Mouse (Mus musculus) heart, adult 11 months (tissue): Measurements from ENCODE around the gene Fez1.
A peak's percentile ranks its signal among the peaks of the same experiment; 100 is the strongest.

ENCODE experiments used
- DNase-seq: peaks from one replicate; pipeline ENCODE4 v3.0.0; 2022

The Fez1 gene

DNA sequence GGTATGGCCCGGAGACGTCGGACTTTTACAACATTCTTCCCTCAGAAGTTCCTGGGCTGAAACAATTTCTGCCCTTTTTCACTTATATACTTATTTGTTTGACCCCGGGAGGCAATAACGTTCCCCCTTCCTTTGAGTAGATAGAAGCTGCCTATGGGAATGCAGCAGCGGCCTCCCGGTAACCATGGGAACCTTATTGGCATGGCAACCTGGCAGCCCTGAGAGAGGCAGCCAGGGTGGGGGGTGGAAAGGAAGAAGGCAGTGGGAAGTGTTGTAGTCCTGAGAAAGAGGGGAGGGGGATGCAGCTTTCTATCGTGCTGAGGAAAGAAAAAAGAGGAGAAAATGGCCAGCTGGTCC is at the start of gene Fez1:
Gene Fez1 (plus strand): TSS at position 221 of the 357 bp plus-strand sequence.
- DNase-seq = no peak

DNA sequence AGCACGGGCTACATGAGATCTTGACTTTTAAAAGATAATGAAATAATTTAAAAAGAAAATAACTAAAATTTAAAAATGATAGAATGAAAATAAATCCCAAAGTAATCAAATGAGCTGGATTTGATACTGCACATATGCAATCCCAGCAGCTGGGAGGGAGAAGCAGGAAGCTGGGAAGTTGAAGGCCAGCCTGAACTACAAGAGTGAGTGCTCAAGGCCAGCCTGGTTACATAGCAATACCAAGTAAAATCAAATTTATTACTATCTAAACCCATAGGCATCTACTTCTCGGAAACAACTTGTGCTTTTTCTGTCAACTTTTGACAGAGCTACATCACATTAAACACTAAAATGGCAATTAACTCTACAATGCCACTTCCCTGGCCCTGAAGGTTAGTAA is 37.7 kb upstream of the Fez1 start:
- DNase-seq = peak; percentile 22

DNA sequence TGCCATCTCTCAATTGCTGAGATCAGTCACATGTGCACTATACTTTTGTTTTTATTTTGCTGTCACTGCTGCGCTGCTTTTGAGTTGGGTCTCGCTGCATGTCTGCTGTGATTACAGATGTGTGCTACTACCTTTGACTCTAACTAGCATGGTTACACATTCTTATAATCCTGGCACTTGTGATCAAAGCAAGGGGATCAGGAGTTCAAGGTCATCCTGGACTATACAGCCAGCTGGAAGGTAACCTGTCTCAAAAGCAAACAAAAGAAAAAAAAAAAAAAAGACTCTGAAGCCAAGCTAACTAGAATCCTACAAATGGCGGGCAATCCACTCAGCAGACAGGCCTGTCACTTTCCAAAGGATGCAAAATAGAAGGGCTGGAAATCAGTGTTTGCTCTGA is 29.5 kb upstream of the Fez1 start:
- peak; percentile 61 for DNase-seq

DNA sequence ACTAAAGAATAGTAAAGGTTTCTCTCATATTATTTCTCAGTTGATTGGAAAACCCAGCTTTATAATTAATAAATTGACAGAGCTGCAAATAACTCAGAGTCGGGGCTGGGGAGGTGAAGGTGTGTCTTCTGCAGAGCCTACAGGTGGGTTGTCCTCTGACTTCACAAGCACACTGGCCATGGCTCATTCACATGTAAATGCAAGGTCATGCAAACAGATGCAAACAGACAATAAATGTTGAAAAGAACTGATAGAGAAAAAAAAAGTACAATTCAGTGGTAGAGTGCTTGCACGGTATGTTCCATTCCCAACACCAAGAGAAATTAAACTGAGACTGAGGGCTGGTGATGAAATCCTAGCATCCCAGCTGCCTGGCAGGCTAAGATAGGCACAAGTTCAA is 27.2 kb upstream of the Fez1 start:
- DNase-seq = peak; percentile 49

DNA sequence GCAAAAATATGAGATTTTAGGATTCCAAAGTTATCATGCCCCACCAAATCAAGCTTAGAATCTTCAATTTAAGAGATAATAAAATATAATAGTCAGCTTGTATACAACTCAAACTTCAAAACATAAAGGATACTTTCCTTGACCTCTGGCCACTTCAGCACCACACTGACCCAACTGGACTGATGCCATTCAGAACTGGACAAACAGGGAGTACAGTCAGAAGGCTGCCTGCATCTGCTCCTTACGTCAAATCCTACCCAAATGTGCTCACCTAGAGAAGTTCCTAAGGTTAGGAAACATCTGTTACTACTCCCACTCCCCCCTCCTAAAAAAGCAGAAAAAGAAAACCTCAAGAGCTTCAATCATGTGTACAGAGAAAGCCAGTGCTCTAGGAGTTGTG is 26.1 kb upstream of the Fez1 start:
- DNase-seq = peak; percentile 55

DNA sequence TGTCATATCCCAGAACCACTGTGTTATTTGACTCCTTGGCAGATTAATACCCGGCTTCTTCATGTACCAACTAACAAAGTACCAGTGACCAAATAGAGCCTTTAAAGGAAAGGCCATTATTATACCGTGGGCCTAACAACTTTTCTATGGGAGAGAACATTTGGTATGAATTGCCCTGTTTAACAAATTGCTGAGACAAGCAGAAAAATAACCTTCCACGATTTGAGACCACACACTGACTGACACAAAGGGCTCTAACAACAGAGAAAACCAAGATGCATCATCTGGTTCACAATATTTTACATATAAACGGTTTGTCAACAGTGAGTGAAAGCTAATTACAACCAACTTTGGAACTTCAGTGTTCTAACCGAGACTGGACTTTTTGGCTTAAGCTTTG is 25.4 kb upstream of the Fez1 start:
- no peak for DNase-seq

DNA sequence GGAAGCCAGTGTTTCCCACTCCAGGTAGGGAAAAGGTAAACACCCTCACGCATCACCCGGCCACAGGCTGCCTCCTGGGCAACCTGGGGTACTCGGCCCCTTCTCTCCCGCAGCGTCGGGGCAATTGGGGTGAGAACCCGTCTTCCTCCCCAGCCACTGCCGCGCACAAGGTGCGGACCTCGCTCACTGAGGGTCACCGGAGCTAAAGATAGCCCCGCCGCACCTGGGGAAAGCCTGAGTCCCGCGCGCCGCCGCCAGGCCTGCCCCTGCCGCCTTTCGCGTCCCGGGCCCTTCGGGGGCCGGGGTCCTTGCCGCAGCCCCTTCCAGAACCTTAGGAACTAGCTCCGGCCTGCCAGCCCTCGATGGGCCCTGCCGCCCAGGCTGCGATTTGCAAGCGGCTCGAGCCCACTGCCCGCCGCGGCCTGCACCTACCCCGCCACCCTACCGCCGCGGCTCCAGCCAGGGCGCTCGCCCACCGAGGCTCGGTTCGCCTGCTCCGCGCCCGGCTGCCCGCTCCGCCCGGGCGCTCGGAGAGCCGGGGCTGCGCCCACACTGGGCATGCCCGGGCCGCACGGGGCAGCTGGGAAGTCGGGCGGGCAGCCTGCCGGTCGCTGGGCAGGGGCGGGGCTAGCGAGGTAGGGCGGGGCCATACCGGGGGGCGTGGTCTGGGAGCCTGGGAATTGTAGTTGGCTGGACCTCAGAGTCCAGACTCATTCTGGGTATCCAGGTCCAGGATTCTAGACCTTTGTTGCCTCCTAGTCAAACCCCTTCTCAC is 24.7 kb upstream of the Fez1 start, which contains the start of gene Ei24:
Gene Ei24 (minus strand): TSS at position 613 of the 775 bp plus-strand sequence.
- DNase-seq = peak; percentile 99

DNA sequence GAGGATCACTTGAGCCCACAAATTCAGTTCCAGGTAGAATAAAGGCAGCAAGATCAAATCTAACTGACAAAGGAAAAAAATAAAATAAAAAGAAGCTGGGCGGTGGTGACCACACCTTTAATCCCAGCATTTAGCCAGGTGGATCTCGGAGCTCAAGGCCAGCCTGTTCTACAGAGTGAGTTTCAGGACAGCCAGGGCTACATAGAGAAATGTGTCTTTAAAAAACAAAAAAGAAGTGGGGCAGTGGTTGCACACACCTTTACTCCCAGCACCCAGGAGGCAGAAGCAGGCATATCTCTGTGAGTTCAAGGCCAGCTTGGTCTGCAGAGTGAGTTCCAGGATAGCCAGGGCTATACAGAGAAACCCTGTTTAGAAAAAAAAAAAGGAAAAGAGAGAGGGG is 19.7 kb upstream of the Fez1 start:
- DNase-seq = peak; percentile 55

DNA sequence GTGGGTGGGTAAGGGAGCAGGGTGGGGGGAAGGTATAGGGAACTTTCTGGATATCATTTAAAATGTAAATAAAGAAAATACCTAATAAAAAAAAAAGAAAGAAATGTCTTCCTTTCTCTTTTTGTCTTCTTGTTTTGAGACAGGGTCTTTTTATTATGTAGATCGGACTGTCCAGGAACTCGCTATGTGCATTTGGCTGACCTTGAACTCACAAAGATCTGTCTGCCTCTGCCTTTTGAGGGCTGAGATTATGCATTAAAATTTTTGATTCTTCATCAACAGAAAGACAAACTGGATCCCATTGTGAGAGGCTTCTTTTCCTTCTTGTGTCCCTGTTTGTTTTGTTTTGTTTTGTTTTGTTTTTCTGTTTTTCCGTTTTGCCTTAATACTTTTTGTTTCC is 18.7 kb upstream of the Fez1 start:
- DNase-seq = no peak

DNA sequence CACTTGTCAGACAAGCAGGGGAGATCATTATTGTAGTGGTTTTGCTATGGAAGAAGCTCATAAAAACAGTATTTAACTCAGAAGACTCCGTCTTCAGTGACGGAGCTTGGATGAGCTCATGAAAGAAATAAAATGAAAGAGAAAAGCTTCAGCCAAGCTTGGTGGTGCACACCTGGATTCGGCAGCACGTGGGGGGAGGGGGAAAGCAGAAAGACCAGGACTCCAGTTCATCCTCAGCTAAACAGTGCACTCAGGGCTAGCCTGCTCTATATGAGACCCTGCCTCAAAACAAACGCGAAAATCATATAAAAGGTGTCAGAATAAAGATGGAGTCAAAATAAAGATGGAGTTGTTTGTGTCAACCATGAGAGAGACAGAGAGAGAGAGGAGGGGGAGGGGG is 18.3 kb upstream of the Fez1 start:
- DNase-seq = no peak

DNA sequence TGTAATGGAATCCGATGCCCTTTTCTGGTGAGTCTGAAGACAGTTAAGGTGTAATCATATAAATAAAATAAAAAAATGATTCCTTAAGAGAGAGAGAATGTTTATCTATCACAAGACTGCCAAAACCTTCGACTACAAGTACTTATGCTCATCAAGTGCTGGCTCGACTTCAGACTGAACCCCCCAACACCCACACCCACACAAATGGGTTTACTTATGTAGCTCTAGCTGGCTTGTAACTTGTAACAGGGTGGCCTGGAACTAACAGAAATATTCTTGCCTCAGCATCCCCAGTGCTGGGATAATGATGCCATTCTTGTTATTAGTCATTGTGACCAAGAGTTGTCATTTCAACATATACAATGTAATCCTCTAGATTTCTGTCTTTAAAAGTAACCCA is 17.7 kb upstream of the Fez1 start:
- DNase-seq = peak; percentile 69

DNA sequence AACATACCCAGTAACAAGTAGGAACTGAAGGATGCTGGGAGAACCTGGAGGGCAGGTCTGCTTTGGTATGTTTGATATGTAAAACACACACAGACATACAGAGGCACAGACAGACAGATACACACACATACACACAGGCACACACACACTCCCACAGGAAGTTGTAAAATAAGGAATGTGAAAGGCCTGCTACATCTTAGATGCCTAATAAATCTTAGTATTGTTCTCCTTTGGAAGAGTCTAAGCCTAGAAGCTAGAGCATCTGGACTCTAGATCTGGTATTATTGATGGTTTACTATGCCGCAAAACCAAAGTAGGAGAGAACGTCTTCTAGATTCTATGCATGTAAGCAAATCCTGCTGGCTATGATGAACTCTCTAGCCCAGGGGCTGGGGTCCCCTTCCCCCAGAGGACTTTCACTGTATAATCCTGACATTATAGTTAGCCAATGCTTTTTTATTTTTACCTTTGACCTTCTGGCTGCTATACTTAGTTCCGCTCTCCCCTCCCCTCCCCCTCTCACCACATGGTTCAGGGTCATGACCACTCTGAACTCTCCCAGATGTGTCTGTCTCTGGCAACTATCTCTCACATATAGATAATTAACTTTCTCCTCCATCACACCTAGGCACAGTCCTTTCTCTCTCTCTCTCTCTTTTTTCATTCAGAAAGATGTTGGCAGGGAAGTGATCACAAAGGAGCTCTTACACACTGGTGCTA is 16.2 kb upstream of the Fez1 start:
- DNase-seq = peak; percentile 78

DNA sequence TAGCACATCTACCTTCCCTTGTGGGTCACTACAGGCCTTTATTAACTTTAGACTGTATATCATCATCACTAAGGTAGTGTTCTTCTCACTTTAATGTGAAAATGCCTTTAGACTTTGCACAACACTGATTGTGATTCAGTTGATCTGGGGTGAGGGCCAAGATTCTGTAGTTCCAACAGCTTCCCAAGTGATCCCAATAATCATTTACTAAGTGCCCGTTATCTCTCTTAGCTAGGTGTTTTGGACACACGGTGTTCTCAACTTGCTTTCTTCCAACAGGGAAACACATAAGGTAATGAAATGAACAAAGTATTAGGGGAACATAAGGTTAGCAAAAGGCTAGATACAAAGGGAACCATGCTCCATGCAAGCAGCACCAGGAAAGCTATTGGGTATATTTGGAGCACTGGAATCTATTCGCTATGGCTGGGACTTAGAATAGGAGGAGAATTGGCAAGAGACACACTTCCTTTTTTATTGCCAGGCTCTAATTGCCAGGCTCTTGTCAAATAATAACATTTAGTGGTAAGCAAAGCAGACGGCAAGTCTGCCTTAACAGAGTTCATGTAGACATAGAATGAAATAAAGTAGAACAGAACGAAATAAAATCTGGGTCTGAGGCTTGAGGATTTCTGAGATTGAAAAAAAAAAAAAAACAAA is 13.4 kb upstream of the Fez1 start:
- DNase-seq = no peak

DNA sequence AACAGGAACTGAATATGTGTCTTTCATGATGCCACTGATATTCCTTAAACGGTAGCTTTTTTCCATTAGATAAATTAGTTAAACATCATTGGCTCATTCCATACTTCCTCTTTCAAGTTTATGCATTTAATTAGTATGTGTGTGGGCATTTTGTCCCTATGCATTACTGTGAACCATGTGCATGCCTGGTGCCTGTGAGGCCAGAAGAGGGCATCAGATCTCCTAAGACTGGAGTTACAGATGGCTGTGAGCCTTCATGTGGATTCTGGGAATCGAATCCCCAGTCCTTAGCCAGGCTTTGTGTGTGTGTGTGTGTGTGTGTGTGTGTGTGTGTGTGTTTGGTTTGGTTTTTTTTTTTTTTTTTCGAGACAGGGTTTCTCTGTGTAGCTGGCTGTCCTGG is 7.2 kb upstream of the Fez1 start:
- DNase-seq = no peak

DNA sequence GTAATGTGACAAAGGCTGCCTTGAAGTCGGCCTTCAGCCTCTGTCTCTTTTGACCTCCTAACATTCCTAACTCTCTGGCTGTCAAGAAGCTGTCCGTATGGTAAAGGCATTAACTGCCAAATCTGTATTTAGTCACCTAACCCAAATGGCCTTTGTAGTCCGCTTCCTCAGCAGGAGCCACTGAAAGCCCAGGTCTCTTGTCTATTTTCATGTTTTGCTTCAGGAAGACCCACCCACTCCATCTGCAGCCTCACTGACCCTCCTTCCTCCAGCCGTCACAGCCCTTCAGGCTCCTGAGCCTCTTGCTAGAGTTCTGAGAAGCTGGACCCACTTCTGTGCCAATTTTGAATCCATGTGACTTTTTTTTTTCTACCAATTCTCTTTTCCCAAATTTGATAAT is 2.8 kb upstream of the Fez1 start:
- peak; percentile 90 for DNase-seq

DNA sequence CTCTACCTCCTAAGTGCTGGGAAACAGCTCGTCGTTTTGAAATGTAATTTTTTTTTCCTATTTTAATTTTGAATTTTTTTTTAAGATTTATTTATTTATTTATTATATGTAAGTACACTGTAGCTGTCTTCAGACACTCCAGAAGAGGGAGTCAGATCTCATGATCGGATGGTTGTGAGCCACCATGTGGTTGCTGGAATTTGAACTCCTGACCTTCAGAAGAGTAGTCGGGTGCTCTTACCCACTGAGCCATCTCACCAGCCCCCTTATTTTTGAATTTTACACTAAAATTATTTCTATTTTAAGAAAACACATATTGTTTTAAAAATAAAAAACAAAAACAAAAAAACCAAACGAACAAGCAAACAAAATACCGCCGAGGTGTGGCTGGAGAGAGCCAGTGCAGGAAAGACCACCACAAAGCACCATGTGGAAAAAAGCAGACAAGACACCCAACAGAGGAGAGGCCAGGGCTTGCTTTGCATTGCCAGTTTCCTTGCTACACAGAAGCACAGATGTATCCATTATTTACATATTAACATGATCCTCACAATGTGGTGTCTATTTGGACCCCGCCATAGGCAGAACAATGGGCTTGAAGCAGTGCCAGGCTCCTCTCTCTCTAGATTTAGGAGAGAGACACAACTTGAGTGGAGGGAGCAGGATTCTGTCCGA is 558 bp upstream of the Fez1 start:
- no peak for DNase-seq

DNA sequence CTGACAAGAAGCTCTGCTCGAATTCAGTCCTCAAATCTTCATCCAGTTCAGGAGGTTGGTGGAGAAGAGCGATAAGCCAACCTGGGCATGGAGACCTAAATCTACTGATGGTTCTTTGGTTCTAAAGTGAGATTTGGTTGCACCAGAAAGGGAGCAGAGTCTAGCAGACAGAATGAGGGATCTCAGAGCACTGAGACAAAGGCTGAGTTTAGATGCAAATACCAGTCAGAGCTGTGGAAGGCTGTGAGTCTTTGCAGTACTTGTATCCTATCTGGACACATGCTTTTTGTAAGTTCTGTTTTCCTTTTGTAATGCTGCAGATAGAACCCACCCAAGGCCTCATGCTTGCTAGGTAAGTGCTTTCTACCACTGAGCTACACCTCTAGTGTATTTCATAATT is 360 bp downstream of the Fez1 start:
- DNase-seq = no peak

DNA sequence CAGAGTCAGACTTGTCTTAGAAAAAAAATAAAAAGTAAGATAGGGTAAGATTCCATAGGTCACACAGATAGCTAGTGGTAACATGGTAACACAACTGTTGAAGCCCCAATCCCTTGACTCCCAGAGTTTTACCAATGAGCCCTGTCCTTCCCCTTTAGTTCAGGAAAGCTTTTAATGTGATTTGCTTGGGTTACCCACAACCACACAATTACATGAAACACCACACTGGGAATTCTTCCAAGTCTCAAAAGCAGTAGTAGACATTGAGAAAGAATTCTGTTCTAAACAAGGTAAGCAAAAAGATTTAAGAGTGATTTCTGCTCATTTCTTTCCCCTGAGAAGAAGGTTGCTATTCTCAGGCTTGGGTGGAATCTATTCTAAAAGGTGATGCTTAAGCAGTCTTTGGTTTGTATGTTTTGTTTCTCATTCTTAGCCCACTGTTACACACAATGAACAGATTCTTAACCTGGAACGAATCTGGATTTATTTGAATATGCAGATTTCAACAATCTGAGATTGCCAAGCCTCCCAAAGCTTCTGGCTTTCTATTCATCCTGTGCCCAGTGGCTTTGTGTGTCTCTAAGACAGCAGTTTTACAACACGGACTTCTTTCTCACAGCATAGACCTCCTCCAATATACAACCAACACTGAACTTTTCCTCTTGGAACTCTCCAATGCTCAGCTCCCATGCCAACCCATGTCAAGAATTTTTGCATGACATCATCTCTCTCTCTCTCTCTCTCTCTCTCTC is 5.1 kb downstream of the Fez1 start:
- no peak for DNase-seq

DNA sequence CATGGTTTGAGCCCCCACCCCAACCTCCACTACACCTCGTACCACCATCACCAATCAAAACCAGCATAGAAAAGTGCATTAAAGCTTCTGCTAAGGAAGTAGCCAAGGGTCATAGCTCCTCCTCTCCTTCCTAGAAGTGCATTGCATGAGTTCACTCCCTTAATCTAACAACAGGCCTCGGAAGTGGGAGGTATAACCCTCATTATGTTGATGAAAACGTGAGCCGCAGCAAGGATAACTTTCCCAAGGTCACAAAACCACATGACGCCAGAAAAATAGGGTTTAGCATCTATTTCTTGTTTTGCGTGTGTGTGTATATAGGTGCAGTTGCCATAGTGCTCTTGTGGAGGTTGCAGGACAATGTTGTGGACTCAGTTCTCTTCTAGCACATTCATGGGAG is 9.7 kb downstream of the Fez1 start:
- no peak for DNase-seq

DNA sequence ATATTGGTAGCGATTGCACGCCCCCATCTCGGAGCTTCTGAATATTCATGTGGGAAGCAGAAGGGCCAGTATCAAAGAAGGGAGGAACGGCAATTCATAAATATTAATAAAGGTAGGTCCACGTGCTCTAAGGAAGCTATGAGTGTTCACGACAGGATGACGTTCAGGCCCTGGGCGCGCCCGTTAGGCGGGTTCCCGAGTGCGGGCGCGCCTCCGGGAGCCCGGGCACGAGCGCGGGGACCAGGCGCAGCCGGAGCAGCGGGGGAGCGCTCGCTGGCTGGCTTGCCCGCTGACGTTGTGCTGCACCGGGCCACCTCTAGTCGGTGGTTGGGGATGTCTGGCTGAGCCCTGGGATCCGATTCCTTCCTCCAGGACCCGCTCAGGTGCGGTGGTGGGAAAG is 10.9 kb downstream of the Fez1 start:
- DNase-seq = peak; percentile 97

DNA sequence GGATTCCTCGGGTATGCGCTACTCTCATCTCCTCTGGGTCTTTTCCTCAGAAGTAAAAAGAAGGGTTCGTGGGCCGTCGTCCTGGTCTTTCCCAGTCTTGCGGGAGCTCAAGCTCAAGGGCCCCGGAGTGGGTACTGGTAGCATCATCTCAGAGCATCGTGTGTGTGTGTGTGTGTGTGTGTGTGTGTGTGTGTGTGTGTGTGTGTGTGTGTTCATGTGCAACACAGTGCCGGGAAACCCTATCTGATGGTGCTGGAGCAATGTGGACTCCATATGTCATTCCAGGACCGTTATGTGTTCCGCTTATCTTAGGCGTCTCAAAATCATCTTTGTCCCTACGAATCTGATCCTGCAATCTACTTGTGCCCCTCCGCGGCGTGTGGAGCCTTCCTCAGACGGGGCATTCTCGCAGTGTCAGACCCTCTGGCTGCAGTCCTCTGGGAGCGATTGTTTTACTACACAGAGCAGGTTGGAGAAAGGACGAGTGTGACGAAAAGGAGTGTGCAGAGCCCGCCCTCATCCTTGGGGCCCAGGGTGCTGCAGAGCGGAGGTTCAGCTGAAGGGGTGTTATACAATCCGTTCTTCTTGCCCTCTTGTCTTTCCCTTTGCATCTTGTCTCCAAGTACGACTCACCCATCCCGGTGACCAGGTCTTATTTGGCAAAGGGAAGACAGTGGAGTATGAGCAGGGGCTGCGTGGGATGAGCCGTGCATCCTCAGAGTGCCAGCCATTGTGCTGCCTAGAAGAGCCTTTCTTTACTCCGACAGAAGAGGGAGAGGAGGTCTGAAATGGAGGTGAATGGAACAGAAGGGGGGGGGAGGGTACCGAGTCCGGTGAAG is 11.6 kb downstream of the Fez1 start:
- peak; percentile 86 for DNase-seq

DNA sequence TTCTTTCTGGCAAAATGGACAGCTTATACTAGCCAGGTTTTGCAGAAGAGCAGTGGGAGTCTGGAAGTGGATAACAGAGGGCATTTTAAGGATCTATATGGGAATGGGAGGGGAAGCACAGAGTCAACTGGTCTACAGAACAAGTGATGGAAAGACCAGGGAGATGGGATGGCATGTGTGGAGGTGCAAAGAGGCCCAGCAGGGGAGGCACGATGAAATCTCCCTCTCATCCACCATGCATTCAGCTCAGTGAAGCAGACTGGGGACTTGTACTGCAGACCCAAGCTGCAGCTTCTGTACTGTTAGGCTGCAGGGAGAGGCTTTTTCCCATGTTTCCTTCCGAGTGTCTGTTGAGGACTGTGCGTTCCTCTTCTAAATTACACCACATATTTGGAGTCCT is 12.2 kb downstream of the Fez1 start:
- no peak for DNase-seq
